Mouse (Mus musculus): ENCODE data around the gene Gm10912. TPM values are rescaled to one million over a fixed set of nuclear protein-coding genes. Genes with fewer than 3 reads are reported as not detected.
"Not testable (repeated sequence)": the region's sequence is repeated elsewhere in the genome, so short reads cannot be mapped to it uniquely, and the experiment has no call there.

Gm10912 gene
- polyA plus RNA-seq, 1 experiment from 2014 or later, result not detected

DNA sequence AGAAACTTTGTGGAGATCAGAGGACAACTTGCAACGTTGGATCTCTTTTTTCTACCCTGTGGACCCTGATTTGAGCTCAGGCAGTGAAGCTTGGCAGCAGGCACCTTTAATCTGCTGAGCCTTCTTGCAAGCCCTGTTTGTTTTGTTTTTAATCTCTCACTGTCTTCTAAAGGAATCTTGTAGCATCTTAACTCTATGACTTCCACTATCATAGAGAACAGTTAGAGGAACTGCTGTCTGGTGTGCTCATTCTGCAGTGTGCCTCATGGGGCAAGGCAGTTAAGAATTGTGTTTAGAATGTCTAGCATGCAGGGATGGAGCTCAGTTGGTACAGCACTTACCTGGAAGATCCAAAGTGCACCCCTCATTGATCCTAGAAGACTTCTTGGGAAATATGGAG, 34.3 kb downstream of the Gm10912 start:
- Histone ChIP-seq H3K9ac (peak overlapping the region; percentile 9; the same call in 1 of the 2 replicates), H3K9me3 (replicated peaks) (no peaks in the 10 kb centered on the region), H3K4me2 (peak overlapping the region; percentile 83), H3K36me3 (peaks cover 18% of the 10 kb centered on the region), H3K27me3 (replicated peaks) (no peaks in the 10 kb centered on the region), H3K4me1 (peaks cover 86% of the 10 kb centered on the region), H3K4me3 (peak overlapping the region; percentile 1; the same call in 1 of the 2 replicates), H3K27ac (peak overlapping the region; percentile 97)
- WGBS (ENCODE audit: insufficient replicate concordance), result 37% methylated on average over 1 of the region's 1 CpGs
- ATAC-seq, result no peak

DNA sequence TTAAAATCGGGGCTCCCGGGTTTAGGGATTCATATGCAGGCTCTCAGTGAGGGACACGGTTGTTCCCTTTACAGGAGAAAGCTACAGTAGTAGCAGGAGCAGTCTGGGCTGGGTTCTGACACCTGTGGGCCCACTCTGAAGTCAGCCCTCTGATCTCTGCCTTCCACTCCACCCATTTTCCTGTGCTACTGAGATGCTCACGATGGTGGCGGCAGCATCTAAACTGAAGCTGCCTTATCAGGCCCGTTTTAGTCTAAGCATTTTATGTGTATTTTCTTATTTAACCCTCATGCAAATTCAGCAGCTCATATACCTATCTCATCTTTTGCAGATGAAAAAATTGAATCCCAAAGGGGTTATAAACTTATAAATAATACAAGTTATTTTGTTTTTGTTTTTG, 39.2 kb downstream of the Gm10912 start:
- Histone ChIP-seq H3K4me1 (peaks cover 75% of the 10 kb centered on the region), H3K36me3 (peaks cover 43% of the 10 kb centered on the region), H3K4me2 (no peak overlapping the region), H3K9me3 (replicated peaks) (no peaks in the 10 kb centered on the region), H3K27ac (peak overlapping the region; percentile 34; the same call in 1 of the 2 replicates), H3K27me3 (replicated peaks) (no peaks in the 10 kb centered on the region), H3K4me3 (no peak overlapping the region), H3K9ac (no peak overlapping the region)
- 74% methylated on average over 6 of the region's 6 CpGs for WGBS (ENCODE audit: insufficient replicate concordance)
- no peak for ATAC-seq

DNA sequence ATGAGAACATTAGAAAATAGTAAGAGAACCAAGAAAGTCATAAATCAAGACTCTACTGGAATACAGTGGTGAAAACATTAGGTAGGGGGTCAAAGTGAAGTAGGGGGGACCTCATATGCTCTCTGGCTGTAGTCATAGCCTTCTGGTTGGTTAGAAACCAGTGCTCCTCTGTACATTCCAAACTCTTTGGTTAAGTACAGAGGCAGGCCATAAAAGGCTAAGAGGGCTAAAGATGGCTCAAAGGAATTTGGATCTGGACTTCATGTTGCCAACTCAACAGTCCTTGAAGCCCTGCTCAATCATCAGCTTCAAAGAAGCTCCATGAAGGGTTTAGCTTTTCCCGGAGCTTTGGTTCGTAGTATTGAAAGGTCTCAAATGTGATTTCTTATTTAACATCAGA, 43.4 kb downstream of the Gm10912 start:
- not testable (repeated sequence) for H3K27me3 ChIP-seq (replicated peaks); H3K4me3 ChIP-seq; ATAC-seq; H3K9me3 ChIP-seq (replicated peaks); H3K9ac ChIP-seq
- Histone ChIP-seq H3K27ac (0 out of 2 replicates have a peak overlapping the region, but pooled peaks have one; percentile 55), H3K36me3 (peaks cover 60% of the 10 kb centered on the region), H3K4me2 (peak overlapping the region; percentile 2; the same call in 1 of the 2 replicates), H3K4me1 (peaks cover 55% of the 10 kb centered on the region)
- WGBS (ENCODE audit: insufficient replicate concordance), result 86% methylated on average over 2 of the region's 2 CpGs

DNA sequence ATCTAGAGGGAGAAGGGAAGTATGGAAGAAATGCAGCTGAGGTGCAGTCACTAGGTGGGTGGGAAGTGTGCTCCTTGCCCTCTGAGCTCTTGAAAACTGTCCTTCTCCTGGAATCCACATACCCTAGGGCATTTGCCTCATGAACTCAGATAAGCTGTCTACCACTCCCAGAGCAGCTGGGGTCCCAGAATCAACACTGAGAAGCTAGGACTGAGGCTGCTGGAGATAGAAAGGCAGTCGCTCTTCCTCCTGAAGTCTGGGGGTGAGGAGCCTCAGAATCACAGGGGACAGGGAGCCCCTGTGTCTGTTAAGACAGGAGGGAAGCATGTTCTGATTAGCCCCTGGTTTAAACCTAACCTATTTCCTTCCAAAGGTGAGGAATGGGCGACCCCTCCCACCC, 43.9 kb downstream of the Gm10912 start:
- H3K27me3 ChIP-seq (replicated peaks), result no peaks in the 10 kb centered on the region
- H3K4me1 ChIP-seq, result peaks cover 51% of the 10 kb centered on the region
- peaks cover 58% of the 10 kb centered on the region for H3K36me3 ChIP-seq
- no peaks in the 10 kb centered on the region for H3K9me3 ChIP-seq (replicated peaks)
- H3K4me2 ChIP-seq, result peak overlapping the region; percentile 2; the same call in 1 of the 2 replicates
- no peak overlapping the region for H3K4me3 ChIP-seq
- H3K9ac ChIP-seq, result peak overlapping the region; percentile 15; the same call in 1 of the 2 replicates
- peak; percentile 29 for ATAC-seq
- H3K27ac ChIP-seq, result peak overlapping the region; percentile 55
- 35% methylated on average over 2 of the region's 2 CpGs for WGBS (ENCODE audit: insufficient replicate concordance)

DNA sequence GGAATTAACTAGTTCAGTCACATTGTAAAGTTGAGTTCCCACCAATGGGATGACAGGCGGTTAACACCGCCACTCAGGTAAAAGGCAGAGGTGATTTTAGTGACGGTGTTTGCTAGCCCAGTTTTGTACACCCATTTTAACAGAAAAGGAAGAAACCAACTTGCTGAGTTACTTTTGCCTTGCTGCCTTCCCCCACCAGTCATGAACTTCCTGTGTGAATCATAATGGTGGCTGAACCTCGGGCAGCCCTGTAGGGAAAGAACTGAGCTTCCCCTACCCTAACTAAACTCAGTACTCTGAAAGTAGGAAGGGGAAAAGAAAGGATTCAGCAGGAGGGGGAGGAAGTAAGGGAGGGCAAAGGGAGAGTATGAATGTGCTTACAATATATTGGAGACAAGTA, 44.4 kb downstream of the Gm10912 start:
- H3K9me3 ChIP-seq (replicated peaks), result no peaks in the 10 kb centered on the region
- H3K9ac ChIP-seq, result no peak overlapping the region
- H3K27ac ChIP-seq, result peak overlapping the region; percentile 55
- ATAC-seq, result no peak
- H3K27me3 ChIP-seq (replicated peaks), result no peaks in the 10 kb centered on the region
- peaks cover 59% of the 10 kb centered on the region for H3K36me3 ChIP-seq
- peaks cover 47% of the 10 kb centered on the region for H3K4me1 ChIP-seq
- H3K4me2 ChIP-seq, result 0 out of 2 replicates have a peak overlapping the region, but pooled peaks have one; percentile 2
- WGBS (ENCODE audit: insufficient replicate concordance), result 62% methylated on average over 4 of the region's 4 CpGs
- H3K4me3 ChIP-seq, result no peak overlapping the region

DNA sequence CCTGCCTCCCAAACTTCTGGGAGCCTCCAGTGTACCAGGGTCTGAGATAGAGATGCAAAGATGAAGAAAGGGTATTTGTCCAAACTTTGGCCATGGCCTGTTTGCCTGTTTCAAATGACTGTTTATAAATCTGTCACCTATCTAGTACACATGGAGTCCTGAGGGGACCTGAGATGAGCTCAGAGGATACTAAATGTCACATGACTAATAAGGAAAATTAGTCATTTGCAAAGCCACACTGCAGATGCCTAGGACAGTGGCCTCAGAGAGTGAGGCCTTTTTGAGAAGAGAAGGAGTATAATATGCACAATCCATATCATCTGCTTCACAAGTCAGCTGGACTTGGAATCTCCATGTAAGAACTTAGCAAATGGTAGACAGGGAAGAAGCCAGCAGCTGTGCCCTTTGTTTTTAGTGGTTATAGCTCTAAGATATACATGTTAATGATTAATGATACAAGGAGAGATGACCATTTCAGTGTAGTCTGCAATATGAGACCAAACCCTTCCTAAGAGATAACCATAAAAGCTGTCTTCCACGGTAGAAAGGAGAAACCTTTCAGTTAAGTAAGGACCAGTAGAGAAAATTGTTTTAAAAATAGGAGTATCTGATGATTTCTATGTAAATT, 45.7 kb downstream of the Gm10912 start:
- H3K27ac ChIP-seq; H3K4me3 ChIP-seq; H3K9ac ChIP-seq; H3K9me3 ChIP-seq (replicated peaks); ATAC-seq; H3K4me2 ChIP-seq; H3K27me3 ChIP-seq (replicated peaks): not testable (repeated sequence)
- Histone ChIP-seq H3K4me1 (peaks cover 43% of the 10 kb centered on the region), H3K36me3 (peaks cover 52% of the 10 kb centered on the region)
- WGBS (ENCODE audit: insufficient replicate concordance), result no CpG with 5 or more reads among the region's 1 CpGs

DNA sequence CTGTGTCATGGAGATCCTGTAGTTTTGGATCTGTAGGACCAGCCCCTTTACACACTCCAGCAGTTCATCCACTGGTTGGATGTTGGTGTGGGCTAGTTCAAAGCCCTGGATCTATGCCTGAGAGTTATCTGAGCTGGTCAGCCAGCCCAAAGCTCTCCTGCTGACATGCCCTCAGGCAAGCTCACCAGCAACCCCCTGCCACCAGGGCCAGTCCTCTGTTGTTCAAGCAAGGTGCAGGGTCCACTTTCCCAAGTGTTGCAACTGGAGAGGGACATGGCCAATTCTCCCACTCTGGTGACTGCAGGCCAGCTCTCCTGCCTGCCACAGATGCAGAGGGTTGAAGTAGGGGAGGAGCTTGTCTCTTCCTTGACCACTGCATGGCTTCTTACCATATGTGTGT, 47.9 kb downstream of the Gm10912 start:
- peaks cover 51% of the 10 kb centered on the region for H3K36me3 ChIP-seq
- H3K27me3 ChIP-seq (replicated peaks); H3K9ac ChIP-seq; H3K4me3 ChIP-seq; H3K27ac ChIP-seq; H3K9me3 ChIP-seq (replicated peaks); H3K4me2 ChIP-seq: not testable (repeated sequence)
- ATAC-seq, result peak; percentile 55
- peaks cover 40% of the 10 kb centered on the region for H3K4me1 ChIP-seq

DNA sequence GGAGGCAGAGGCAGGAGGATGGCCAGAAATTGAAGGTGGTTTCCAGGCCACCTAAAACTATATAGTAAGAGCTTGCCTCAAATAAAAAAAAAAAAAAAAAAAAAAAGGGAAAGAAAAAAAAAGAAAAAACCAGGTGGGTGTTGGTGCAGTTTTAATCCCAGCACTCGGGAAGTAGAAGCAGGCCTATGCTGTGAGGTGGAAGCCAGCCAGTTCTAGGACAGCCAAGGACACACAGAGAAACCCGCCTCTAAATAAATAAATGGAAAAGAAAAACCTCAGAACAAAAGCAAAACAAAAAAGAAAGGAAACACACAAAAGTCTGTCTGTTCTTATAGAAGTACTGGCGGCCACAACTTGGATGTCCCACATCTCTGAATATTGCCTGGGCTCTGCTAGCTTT, 49.3 kb downstream of the Gm10912 start:
- no peak overlapping the region for H3K4me3 ChIP-seq
- peaks cover 48% of the 10 kb centered on the region for H3K36me3 ChIP-seq
- no peak overlapping the region for H3K9ac ChIP-seq
- no peaks in the 10 kb centered on the region for H3K9me3 ChIP-seq (replicated peaks)
- 87% methylated on average over 3 of the region's 3 CpGs for WGBS (ENCODE audit: insufficient replicate concordance)
- no peak overlapping the region for H3K4me2 ChIP-seq
- H3K27ac ChIP-seq, result no peak overlapping the region
- peaks cover 44% of the 10 kb centered on the region for H3K4me1 ChIP-seq
- no peak for ATAC-seq
- H3K27me3 ChIP-seq (replicated peaks), result no peaks in the 10 kb centered on the region

Other genes with a start within 250 kb of the Gm10912 start
- gene Lmo2, start 107.8 kb upstream of the Gm10912 start, polyA plus RNA-seq (2016; fragmentation: Nextera tagmentation; extraction: Ambion mirVana), result 188 and 194 TPM in 2 replicates
- 60.1 and 62.2 TPM in 2 replicates for gene Fbxo3, start 38.1 kb upstream of the Gm10912 start, polyA plus RNA-seq (2016; fragmentation: Nextera tagmentation; extraction: Ambion mirVana)
- gene 4931422A03Rik, start 37.5 kb upstream of the Gm10912 start, polyA plus RNA-seq (2016; fragmentation: Nextera tagmentation; extraction: Ambion mirVana), result 2.1 and 2.4 TPM in 2 replicates
- not detected in 2 replicates for gene Gm10799, start 2.7 kb downstream of the Gm10912 start, polyA plus RNA-seq (2016; fragmentation: Nextera tagmentation; extraction: Ambion mirVana)
- gene Cd59b, start 4.0 kb downstream of the Gm10912 start, polyA plus RNA-seq (2016; fragmentation: Nextera tagmentation; extraction: Ambion mirVana), result 10.4 and 13.2 TPM in 2 replicates
- gene Cd59a, start 30.0 kb downstream of the Gm10912 start, polyA plus RNA-seq (2016; fragmentation: Nextera tagmentation; extraction: Ambion mirVana), result 71.2 and 76.7 TPM in 2 replicates
- 0.36 and 0.77 TPM in 2 replicates for gene A930018P22Rik, start 56.9 kb downstream of the Gm10912 start, polyA plus RNA-seq (2016; fragmentation: Nextera tagmentation; extraction: Ambion mirVana)